Mouse (Mus musculus) adrenal gland, adult (tissue): ENCODE measurements at regions not wholly inside any gene's neighbourhood (a gene's known extent, or its start where the extent isn't known, plus 50 kb on each side); places are given as distances from the start of the nearest gene placed in this dataset.
A peak's percentile ranks its signal among the peaks of the same experiment; 100 is the strongest.

Experiments used
- DNase-seq, 2 experiments: peaks; one replicate each; pipeline ENCODE4 v3.0.0; 2022 to 2023; ENCODE audit warnings: low spot score in 1 of 2; ENCODE audit not compliant: inconsistent age in 2 of 2

- DNase-seq = no peak
These were observed 69.8 kb upstream of the Slc6a14 start for GRCm38 (mm10) chrX:21644851-21645250.

GRCm38 (mm10) chrX:21651508-21652297 lies 63.0 kb upstream of the Slc6a14 start:
- peak in 1 of 2 experiments; percentile 18 for DNase-seq
